Mouse (Mus musculus) brain, embryonic 14.5 days (tissue): ENCODE data around the gene Eif2ak1.

Source experiments
- CTCF ChIP-seq: fragments of 200-500 bp; IDR thresholded peaks from 2 replicates; pipeline ENCODE4 v1.5.1; 2012; ENCODE audit warnings: inconsistent platforms, mild to moderate bottlenecking, moderate library complexity, borderline replicate concordance; ENCODE audit not compliant: insufficient read depth, insufficient read length; ENCODE audit errors: extremely low read depth
- POLR2A ChIP-seq: fragments of 200-500 bp; IDR thresholded peaks from 2 replicates; pipeline ENCODE4 v1.6.1; 2012; ENCODE audit warnings: mild to moderate bottlenecking, inconsistent platforms, borderline replicate concordance; ENCODE audit not compliant: poor library complexity, insufficient read depth, insufficient read length, severe bottlenecking; ENCODE audit errors: extremely low read depth

GRCm38 (mm10) chr5:143918120-143918519 is 100.5 kb downstream of the Eif2ak1 start:
- TF ChIP-seq CTCF (no peak), POLR2A (no peak)
